In the genomic region with DNA sequence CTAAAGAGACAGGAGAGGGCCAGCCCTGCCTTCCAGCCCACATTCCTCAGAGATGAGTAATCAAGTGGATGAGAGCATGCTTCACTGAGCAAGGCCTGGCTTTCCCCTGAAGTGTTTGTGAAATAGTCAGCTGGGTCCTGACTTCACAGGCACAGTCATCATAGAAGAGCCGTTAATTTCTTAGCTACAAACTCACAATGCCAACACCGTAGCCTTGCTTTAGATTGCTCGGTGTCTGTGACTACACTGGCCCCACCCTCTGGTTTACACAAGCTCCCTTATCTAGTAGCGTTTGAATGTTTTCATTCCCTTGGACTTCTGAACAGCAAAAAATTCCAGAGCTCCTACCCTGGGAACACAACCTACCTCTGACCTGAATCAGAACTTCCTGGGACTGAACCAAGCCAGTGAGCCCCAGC, we compare ENCODE assay signal across 8 mouse cellular contexts. TPM values are rescaled to one million over a fixed set of nuclear protein-coding genes. Genes with fewer than 3 reads are reported as not detected.
DNase-seq lines count a peak whose midpoint lies in the region; ATAC-seq and TF ChIP-seq lines count a peak whose summit lies in the region.

No protein-coding gene starts in this region.

- WGBS in hindbrain, embryonic 11.5 days: 24% methylated on average over 4 of the region's 4 CpGs
- 21% methylated on average over 4 of the region's 4 CpGs for whole genome bisulfite sequencing in hindbrain, embryonic 16.5 days
- WGBS in liver, postnatal 0 days (ENCODE audit: insufficient replicate concordance): 39% methylated on average over 4 of the region's 4 CpGs

- no peaks in the 10 kb centered on the region for H3K27me3 ChIP-seq in hindbrain, embryonic 11.5 days (ENCODE audit: control insufficient read depth, insufficient read depth, low read length)
- H3K27me3 ChIP-seq in hindbrain, embryonic 16.5 days (replicated peaks; ENCODE audit: control insufficient read depth, insufficient read depth, low read length): no peaks in the 10 kb centered on the region
- no peaks in the 10 kb centered on the region for H3K27me3 ChIP-seq in liver, postnatal 0 days (ENCODE audit: insufficient read depth, low read length)

- H3K4me1 ChIP-seq in hindbrain, embryonic 11.5 days (replicated peaks; ENCODE audit: control insufficient read depth, insufficient read depth, low read length): peaks cover 2% of the 10 kb centered on the region
- no peaks in the 10 kb centered on the region for H3K4me1 ChIP-seq in hindbrain, embryonic 16.5 days (ENCODE audit: control insufficient read depth, insufficient read depth, low read depth, low read length)
- no peaks in the 10 kb centered on the region; the same call in 1 of the 2 replicates for H3K4me1 ChIP-seq in liver, postnatal 0 days (ENCODE audit: insufficient read depth)

- no peak for TF ChIP-seq EP300 in liver, postnatal 0 days (IDR thresholded peaks at IDR 0.05; ENCODE audit: low read depth)

- ATAC-seq in hindbrain, embryonic 11.5 days (ENCODE audit: low FRiP score): peak; percentile 81
- no peak for ATAC-seq in hindbrain, embryonic 16.5 days
- ATAC-seq in liver, postnatal 0 days: peak; percentile 79

- H3K9ac ChIP-seq in hindbrain, embryonic 11.5 days (ENCODE audit: low read depth, low read length): no peak overlapping the region
- H3K9ac ChIP-seq in hindbrain, embryonic 16.5 days (ENCODE audit: low read depth, low read length): no peak overlapping the region
- no peak overlapping the region for H3K9ac ChIP-seq in liver, postnatal 0 days (replicated peaks)

- no peak overlapping the region for H3K4me3 ChIP-seq in hindbrain, embryonic 11.5 days (ENCODE audit: low read depth, low read length)
- H3K4me3 ChIP-seq in hindbrain, embryonic 16.5 days (ENCODE audit: low read length): no peak overlapping the region
- no peak overlapping the region for H3K4me3 ChIP-seq in liver, postnatal 0 days (ENCODE audit: low read depth, low read length)

- H3K27ac ChIP-seq in hindbrain, embryonic 11.5 days (ENCODE audit: low read depth, low read length): no peak overlapping the region
- no peak overlapping the region for H3K27ac ChIP-seq in hindbrain, embryonic 16.5 days (ENCODE audit: low read depth, low read length)
- peak overlapping the region; percentile 46; the same call in 1 of the 2 replicates for H3K27ac ChIP-seq in liver, postnatal 0 days (ENCODE audit: low read depth)

- peak; percentile 37 for DNase-seq in hindbrain, embryonic 11.5 days (ENCODE audit: low spot score)
- DNase-seq in embryo, embryonic 10.5 days (ENCODE audit: low spot score): peak; percentile 70
- DNase-seq in heart, postnatal 4 days: peak; percentile 44
- no peak for DNase-seq in liver, postnatal 0 days
- DNase-seq in left cerebral cortex, postnatal 36 days (ENCODE audit: low spot score in 2 of 2): no peak
- DNase-seq in thymus, postnatal 4 days: no peak
- no peak for DNase-seq in thymus, adult 18-20 months

- TF ChIP-seq CTCF in liver, postnatal 0 days (IDR thresholded peaks at IDR 0.05; ENCODE audit: low read depth): no peak

- intact Hi-C loops in left cerebral cortex, postnatal 36 days (cut with DNase I): no loop called here

- no peaks in the 10 kb centered on the region for H3K36me3 ChIP-seq in hindbrain, embryonic 11.5 days (ENCODE audit: control insufficient read depth, insufficient read depth, low read length)
- no peaks in the 10 kb centered on the region for H3K36me3 ChIP-seq in hindbrain, embryonic 16.5 days (ENCODE audit: control insufficient read depth, insufficient read depth, low read length)
- H3K36me3 ChIP-seq in liver, postnatal 0 days (replicated peaks; ENCODE audit: insufficient read depth, low read length): peaks cover 2% of the 10 kb centered on the region; the same call in 1 of the 2 replicates

- H3K4me2 ChIP-seq in hindbrain, embryonic 11.5 days (replicated peaks; ENCODE audit: low read depth, low read length): no peak overlapping the region
- no peak overlapping the region for H3K4me2 ChIP-seq in hindbrain, embryonic 16.5 days (ENCODE audit: low read length)
- no peak overlapping the region for H3K4me2 ChIP-seq in liver, postnatal 0 days (ENCODE audit: low read depth, low read length)

- H3K9me3 ChIP-seq in hindbrain, embryonic 11.5 days (ENCODE audit: control insufficient read depth, low read length): no peaks in the 10 kb centered on the region
- no peaks in the 10 kb centered on the region for H3K9me3 ChIP-seq in hindbrain, embryonic 16.5 days (ENCODE audit: control insufficient read depth, low read length)
- H3K9me3 ChIP-seq in liver, postnatal 0 days (ENCODE audit: low read length): no peaks in the 10 kb centered on the region

RNA-seq across cellular contexts. Expression of a gene that starts 11.4 kb away (rescaled TPM):
- 3.5 and 4.2 TPM in 2 replicates for polyA plus RNA-seq in hindbrain, embryonic 11.5 days (2014; fragmentation: Nextera tagmentation; extraction: Ambion mirVana)
- 1.6 and 1.8 TPM in 2 replicates for polyA plus RNA-seq in hindbrain, embryonic 16.5 days (2015; fragmentation: Nextera tagmentation; extraction: Ambion mirVana)
- 100 to 1,000 TPM; 160 to 171 TPM for total RNA-seq in heart, postnatal 4 days (2021)
- 14.4 and 18.5 TPM in 2 replicates for polyA plus RNA-seq in liver, postnatal 0 days (2015; fragmentation: Nextera tagmentation; extraction: Ambion mirVana)
- 1 to 10 TPM; 3.5 to 8.7 TPM for total RNA-seq in left cerebral cortex, postnatal 36 days (2021)

Comparison
In these comparisons a context has a peak if more than half of its experiments do, and no peak if none do; other contexts are left out.
1. DNase-seq: peak in hindbrain, embryonic 11.5 days (single experiment), embryo, embryonic 10.5 days (single experiment) and heart, postnatal 4 days (single experiment); none in liver, postnatal 0 days (single experiment), left cerebral cortex, postnatal 36 days (0 of 2), thymus, postnatal 4 days (single experiment) and thymus, adult 18-20 months (0 of 2).